Mouse (Mus musculus) right cerebral cortex, adult 2 months (tissue): ENCODE results near the gene Samd7.

Source experiments
- DNase-seq, 2 experiments: peaks; one replicate each; pipeline ENCODE4 v3.0.0; 2021 to 2022; ENCODE audit warnings: low spot score in 2 of 2

Samd7 gene

GRCm38 (mm10) chr3:30764877-30765276 lies 18.8 kb downstream of the Samd7 start:
- DNase-seq: no peak

DNA sequence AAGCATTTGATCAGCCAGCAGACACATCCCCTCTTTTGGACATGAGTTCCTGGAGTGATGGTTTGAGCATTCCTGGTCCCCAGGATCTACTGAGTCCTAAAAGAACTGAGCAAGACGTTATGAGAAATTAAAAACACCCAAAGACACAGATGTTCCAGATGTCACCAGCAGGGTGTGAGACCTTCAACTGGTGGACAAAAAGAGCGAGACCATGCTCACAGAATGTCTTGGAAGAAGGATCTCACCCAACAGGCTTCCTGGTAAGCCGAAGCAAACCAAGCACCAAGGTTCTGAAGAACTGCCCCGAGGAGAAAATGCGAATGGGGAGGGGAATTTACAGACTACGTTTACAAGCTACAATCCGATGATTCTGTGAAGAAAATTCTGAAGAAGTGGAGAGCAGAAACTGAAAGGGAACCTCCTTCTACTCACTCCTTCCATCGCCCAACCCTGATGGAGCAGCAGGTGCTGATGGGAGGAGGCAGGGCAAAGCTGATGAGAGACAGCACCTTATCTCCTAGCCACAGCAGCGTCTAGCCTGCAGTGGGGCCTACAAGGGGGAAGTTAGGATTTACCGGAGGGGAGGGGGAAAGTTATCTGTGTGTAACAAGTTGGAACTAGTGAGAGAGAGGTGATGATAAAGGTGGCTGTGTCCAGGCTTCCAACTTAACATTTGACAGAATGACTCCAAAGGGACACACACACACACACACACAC lies 19.4 kb downstream of the Samd7 start:
- no peak for DNase-seq

DNA sequence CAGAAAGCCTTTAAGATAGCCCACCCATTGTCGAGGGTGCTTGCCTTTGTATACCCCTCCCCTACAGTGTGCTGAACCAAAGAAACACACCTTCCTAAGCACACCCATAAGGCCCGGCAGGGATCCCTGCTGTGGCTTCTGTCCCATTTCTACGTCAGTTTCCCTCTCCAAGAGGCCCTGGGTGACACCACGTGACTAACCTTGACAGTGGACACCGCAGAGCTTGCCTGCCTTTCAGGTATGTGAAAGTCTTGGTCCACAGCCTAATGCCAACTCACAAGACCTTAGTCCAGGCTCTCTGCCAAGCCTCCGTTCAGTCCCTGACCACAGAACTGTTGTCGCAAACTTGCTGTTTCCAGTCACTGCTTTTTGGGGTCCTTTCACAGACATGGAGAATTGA lies 20.1 kb downstream of the Samd7 start:
- DNase-seq: no peak

DNA sequence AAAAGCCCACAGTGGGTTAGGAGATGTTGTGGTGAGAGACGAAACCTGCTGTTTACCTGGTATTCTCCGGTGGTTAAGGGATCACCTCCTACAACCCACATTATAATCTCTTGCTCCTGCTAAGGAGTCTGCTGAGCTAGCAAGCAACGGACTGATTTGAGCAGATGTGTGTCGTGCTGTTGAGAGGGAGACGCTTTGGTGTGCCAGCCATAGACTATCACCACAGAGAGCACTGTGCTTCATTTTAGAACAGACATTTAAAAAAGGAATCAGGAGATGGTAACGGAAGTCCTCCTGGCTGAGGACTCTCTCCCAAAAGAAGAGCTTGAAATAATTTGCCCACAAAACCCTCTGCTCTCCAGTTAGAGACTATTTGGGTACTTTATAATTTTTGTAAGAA lies 21.2 kb downstream of the Samd7 start:
- peak in 1 of 2 experiments; percentile 23 for DNase-seq

DNA sequence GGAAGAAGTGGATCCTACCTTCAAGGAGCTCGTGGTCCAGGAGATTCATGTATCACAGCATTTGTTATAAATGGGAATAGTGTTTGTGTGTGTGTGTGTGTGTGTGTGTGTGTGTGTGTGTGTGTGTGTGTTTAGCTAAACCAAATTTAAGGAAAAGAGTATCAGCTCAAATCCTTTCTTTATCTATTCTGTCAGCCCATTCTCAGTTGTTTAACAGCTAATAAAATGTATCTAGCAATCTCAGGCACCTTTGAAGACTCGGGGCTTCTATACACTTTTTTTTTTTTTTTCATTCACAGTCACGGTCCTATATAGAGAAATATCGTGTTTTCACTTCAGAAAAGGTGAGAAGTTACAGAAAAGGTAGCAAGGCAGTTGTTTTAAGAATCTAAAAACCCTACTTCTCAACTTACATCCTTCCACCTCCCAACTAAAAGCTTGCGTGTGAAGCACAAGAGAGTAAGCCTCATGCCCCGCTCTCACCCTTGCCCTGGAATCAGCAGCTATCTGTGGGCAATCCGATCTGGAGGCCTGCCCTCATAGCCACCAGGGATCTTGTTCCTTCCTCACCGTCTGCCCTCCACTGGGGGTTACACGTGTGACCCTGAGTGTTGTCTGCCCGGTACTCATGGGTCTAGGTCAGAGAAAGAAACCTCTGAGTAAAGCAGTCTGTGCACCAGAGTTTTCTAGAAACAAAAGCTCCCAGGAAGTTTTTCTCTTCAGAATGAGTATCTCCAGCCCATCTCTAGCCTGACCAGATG lies 23.8 kb downstream of the Samd7 start:
- DNase-seq: no peak

- DNase-seq: no peak
These were observed 25.5 kb downstream of the Samd7 start for GRCm38 (mm10) chr3:30771560-30771959.

DNA sequence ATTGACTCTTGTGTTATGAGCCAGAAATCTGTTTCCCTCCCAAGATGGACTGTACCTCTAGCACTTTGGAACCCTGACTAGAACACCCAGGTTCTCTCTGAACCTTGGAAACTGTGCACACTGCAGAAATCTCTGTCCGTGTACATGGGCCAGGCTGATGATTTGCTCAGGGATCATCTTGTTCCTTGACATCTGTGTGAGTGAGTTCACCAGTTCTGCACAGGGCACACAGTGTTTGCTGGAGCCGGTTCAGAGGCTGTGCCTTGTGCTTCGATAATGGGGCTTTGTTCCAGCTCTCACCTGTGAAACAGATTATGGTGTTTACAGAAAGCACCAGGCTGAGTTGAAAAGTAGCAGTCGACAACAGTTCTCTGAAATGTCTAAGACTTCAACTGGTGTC lies 26.5 kb downstream of the Samd7 start:
- DNase-seq: no peak

- peak; percentile 9 to 26 for DNase-seq
These were observed 28.6 kb downstream of the Samd7 start for GRCm38 (mm10) chr3:30774677-30775076.

DNA sequence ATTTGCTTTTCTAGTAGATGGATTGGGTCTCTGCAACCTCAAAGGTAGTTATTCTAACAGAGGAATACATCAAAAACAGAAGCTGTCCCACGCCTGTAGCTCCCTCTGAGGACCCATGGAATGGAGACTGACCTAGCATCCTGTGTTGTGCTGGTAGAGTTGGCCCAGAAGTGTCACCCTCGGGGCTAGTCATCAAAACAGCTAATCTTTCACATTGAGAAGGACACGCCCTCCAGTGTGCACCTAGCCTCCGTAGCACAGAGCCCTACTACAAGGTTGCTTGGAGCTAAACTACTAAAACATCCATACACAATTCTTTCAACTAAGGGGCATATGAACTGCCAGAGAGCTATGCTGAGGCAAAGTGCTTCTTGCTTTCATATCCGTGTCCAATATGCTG lies 31.9 kb downstream of the Samd7 start:
- no peak for DNase-seq

DNA sequence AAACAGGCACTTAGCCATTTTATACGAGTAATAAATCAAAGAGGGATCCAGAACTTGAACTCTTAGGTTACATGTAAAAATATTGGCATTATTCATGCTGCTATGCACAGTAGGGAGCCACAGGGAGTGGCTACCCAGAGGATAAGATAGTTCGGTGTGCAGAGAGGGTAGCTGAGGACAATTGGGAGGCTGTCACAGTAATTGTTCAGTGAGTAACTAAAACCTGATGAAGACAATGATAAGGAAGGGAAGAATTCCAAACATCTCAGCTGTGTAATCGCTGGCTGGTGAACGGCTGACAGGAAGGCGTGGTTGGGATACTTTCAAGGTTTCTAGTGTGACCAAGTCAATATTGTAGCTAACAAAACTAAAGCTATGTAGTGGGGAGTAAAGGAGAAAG lies 42.4 kb downstream of the Samd7 start:
- no peak for DNase-seq

DNA sequence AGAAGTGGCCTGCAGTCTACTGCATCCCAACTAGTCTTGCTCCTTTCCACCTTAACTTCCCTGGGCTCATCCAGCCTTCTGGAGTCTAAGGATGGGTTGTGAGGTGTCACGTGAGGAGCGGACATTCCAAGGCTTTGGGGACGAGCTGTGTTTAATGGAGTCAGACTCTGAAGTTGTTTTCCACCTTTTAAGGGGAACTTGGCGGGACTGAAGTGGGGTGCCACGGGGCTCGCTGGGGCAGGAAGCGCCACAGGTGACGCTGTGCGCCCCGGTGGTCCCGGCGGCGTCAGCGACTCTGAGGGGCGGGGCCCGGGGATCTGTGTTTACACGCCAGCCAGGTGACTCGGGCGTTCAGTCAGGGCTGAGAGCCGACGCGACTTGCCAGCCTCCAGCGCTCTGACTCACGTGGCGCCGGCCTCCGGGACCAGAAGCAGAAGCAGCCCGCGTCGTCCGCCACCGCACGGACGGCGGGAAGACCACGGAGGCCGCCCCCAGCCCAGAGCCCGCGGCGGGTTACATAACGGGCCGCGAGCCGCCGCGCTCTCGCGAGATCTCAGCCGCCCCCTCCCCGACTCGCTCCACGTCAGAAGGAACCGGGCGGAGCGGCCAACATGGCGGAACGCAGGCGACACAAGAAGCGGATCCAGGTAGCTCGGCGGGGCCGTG lies 46.8 kb downstream of the Samd7 start, which contains the start of gene Sec62:
Gene Sec62, plus strand, starts transcription at position 139 of the 666 bp plus-strand sequence.
- DNase-seq: peak; percentile 90 to 94

DNA sequence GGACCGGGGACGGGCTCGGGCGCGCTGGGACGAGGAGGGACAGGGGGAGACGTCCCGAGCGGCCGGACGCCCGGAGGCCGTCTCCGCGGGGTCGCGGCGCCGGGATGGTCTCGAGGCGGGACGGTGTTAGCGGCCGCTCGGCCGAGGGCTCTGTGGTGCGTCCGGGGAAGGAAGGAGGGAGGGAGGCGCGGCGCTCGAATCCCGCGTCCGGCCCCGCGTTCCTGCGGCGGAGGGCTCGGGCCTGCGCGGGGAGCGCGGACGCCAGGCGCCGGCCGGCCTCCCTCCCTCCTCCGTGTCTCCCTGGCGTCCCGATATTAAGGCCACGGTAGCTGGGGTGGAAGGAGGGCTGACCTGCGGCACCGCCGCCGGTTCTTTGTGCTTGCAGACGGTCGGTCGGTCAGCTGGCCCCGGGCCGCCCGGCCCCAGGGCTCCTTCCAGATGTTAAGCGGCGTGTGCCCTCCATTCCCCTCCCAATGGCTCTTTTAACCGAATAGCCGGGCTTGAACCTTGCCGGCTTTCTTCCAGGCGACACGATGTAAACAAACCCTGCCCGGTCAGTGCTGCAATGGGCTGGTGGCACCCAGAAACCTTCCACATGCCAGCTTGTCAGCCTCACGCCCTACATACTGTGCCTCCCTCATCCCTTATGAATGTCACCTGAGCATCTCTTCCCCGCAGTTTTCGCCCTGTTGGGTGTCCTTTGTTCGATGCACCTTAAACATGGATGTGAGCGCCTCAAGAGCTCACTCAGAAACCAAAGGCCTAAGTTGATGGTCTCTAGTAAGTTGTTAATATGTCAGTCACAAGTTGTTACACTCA lies 47.5 kb downstream of the Samd7 start:
- DNase-seq: peak; percentile 26 to 34

DNA sequence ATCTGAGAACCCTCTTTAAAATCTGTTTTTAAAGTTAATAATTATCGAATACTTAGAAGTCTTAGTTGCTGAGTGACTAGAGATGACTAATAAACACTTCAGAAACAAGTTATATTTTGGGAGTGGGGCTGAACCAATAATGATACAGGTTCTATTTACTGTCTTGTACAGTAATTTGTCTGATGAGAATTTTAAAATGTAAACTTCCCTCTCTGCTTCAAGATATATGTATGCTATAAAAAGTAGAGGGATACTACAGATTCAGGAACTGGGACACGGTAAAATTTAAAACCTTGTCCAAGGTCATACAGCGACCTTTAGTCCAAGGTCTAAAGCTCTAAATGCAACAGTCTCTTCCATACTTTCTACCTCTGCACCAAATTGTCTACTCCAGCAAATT lies 56.1 kb downstream of the Samd7 start:
- no peak for DNase-seq

GRCm38 (mm10) chr3:30812881-30813280 lies 66.8 kb downstream of the Samd7 start:
- DNase-seq: no peak
